Mouse (Mus musculus) thymus, adult 2 months (tissue): Measurements from ENCODE around the gene Hoxa4. TPM values are rescaled to one million over a fixed set of nuclear protein-coding genes. Genes with fewer than 3 reads are reported as not detected.

Experiments used
- DNase-seq: peaks from one replicate; pipeline ENCODE4 v3.0.0; 2021
- H3K27ac ChIP-seq: fragments of 200-500 bp; 2 replicates; pipeline ENCODE4 v1.5.1; 2012; ENCODE audit warnings: low read length, control low read depth; ENCODE audit not compliant: control insufficient read depth, insufficient read depth
- H3K27me3 ChIP-seq: fragments of 200-500 bp; 2 replicates; pipeline ENCODE4 v1.6.1; 2012; ENCODE audit warnings: mild to moderate bottlenecking, low read length, moderate library complexity, mixed read lengths; ENCODE audit not compliant: control insufficient read depth, insufficient read depth
- H3K36me3 ChIP-seq: fragments of 200-500 bp; 2 replicates; pipeline ENCODE4 v1.6.1; 2012; ENCODE audit warnings: mild to moderate bottlenecking, low read length, moderate library complexity; ENCODE audit not compliant: control insufficient read depth, insufficient read depth
- H3K4me1 ChIP-seq: fragments of 200-500 bp; replicated peaks from 2 replicates; pipeline ENCODE4 v1.6.1; 2012; ENCODE audit warnings: low read length; ENCODE audit not compliant: control insufficient read depth, insufficient read depth
- H3K4me3 ChIP-seq: fragments of 200-500 bp; 2 replicates; pipeline ENCODE4 v1.5.1; 2012; ENCODE audit warnings: mild to moderate bottlenecking, low read length, control low read depth, moderate library complexity; ENCODE audit not compliant: control insufficient read depth, insufficient read depth
- CTCF ChIP-seq: fragments of 200-500 bp; IDR thresholded peaks from 2 replicates; pipeline ENCODE4 v1.5.1; 2012; ENCODE audit warnings: mild to moderate bottlenecking, control low read depth, low read length, moderate library complexity, borderline replicate concordance; ENCODE audit not compliant: control insufficient read depth, poor library complexity, insufficient read depth; ENCODE audit errors: extremely low read depth
- POLR2A ChIP-seq: fragments of 200-500 bp; IDR thresholded peaks from 2 replicates; pipeline ENCODE4 v1.6.1; 2012; ENCODE audit warnings: mild to moderate bottlenecking, low read length, control low read depth, moderate library complexity; ENCODE audit not compliant: control insufficient read depth, poor library complexity, insufficient read depth; ENCODE audit errors: extremely low read depth
- WGBS: fragments of 180-500 bp; shearing (Covaris S2); methylation state at CpG from one replicate; pipeline ENCODE4 v1.1.7; 2018; 5-methylcytosine and 5-hydroxymethylcytosine counted together
- polyA plus RNA-seq: library from polyadenylated mRNA; depleted of rRNA; stranded (reverse); fragments of >200 nt; gene quantifications from 2 replicates; pipeline ENCODE4 v1.2.3, GENCODE M21; 2012

Gene Hoxa4
- polyA plus RNA-seq, 1 experiment, result 1.5 TPM

- WGBS, result 71% methylated on average over 12 of the region's 12 CpGs
- TF ChIP-seq CTCF, result no peak
- TF ChIP-seq POLR2A, result no peak
- no peak overlapping the region for H3K27ac ChIP-seq
- no peak overlapping the region for H3K4me3 ChIP-seq
- H3K27me3 ChIP-seq, result peaks cover 13% of the 10 kb centered on the region; the same call in 1 of the 2 replicates
- H3K4me1 ChIP-seq, result peaks cover 18% of the 10 kb centered on the region
- DNase-seq, result no peak
- no peaks in the 10 kb centered on the region for H3K36me3 ChIP-seq
These were observed 18.1 kb upstream of the Hoxa4 start for GRCm38 (mm10) chr6:52209685-52210046.

GRCm38 (mm10) chr6:52208868-52209684, 17.5 kb upstream of the Hoxa4 start:
- Histone ChIP-seq H3K27ac (no peak overlapping the region), H3K27me3 (peaks cover 13% of the 10 kb centered on the region; the same call in 1 of the 2 replicates), H3K4me3 (no peak overlapping the region), H3K4me1 (peaks cover 18% of the 10 kb centered on the region), H3K36me3 (no peaks in the 10 kb centered on the region)
- TF ChIP-seq CTCF (no peak), POLR2A (no peak)
- WGBS, result 31% methylated on average over 18 of the region's 18 CpGs
- no peak for DNase-seq

DNA sequence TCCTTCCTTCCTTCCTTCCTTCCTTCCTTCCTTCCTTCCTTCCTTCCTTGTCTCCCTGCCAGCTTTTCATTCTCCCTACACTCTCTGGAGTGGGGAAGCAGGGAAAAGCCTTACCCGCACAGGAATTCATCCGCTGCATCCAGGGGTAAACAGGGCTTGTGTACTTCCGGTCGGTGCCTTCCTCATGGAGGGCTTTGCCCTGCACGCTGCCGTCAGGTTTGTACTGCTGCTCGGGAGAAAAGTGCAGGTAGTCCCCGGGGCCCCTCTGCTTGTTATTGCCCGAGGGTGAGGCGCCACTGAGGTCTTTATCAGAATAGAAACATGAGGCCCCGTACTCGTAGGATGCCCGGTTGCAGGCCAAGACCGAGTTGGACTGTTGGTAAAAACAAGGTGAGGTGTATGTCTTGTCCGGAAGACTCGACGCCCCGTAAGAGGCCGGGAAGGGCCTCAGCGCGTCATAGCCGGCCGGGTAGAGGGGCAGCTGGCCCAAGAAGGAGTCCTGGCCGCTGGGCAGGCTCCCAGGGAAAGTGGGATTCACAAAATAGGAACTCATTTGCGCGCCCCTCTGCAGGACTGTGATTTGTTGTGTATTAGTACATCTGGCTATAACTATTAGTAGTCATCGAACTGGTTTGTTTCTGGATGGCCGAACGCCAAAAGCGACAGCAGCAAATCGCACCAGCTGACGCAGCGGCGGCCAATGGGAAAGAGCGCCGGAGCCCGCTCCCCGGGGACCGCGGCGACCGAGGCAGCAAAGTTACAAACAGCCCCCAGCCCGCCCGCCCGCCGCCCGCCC, 16.7 kb upstream of the Hoxa4 start, which contains the start of gene Hoxa6:
TSS of gene Hoxa6 (minus strand) at position 651 of the 796 bp plus-strand sequence.
- peaks cover 13% of the 10 kb centered on the region; the same call in 1 of the 2 replicates for H3K27me3 ChIP-seq

DNA sequence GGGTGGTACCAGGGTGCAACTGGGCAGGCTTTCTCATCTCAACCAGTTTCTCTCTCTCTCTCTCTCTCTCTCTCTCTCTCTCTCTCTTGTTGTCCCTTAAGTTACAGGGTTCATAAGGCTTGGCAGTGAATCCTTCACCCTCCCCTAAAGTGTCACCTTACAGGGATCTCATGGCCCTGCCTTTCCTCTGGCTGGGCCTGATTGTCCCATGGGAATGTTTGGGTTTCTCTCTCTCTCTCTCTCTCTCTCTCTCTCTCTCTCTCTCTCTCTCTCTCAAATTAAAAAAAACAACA, 16.1 kb upstream of the Hoxa4 start:
- H3K4me1 ChIP-seq, result peaks cover 13% of the 10 kb centered on the region
- peaks cover 10% of the 10 kb centered on the region; the same call in 1 of the 2 replicates for H3K27me3 ChIP-seq
- DNase-seq, result no peak
- H3K4me3 ChIP-seq, result no peak overlapping the region
- TF ChIP-seq CTCF (no peak), POLR2A (no peak)
- H3K36me3 ChIP-seq, result no peaks in the 10 kb centered on the region
- no peak overlapping the region for H3K27ac ChIP-seq

More for the DNA sequence above, 16.7 kb upstream of the Hoxa4 start, which contains the start of gene Hoxa6:
- H3K36me3 ChIP-seq, result no peaks in the 10 kb centered on the region
- H3K4me3 ChIP-seq, result no peak within 1 kb of the TSS
- H3K27ac ChIP-seq, result no peak within 1 kb of the TSS
- TF ChIP-seq POLR2A, result no peak
- no peak for TF ChIP-seq CTCF
- peaks cover 18% of the 10 kb centered on the region for H3K4me1 ChIP-seq
- 40% methylated on average over 45 of the region's 47 CpGs for WGBS
- DNase-seq, result no peak

DNA sequence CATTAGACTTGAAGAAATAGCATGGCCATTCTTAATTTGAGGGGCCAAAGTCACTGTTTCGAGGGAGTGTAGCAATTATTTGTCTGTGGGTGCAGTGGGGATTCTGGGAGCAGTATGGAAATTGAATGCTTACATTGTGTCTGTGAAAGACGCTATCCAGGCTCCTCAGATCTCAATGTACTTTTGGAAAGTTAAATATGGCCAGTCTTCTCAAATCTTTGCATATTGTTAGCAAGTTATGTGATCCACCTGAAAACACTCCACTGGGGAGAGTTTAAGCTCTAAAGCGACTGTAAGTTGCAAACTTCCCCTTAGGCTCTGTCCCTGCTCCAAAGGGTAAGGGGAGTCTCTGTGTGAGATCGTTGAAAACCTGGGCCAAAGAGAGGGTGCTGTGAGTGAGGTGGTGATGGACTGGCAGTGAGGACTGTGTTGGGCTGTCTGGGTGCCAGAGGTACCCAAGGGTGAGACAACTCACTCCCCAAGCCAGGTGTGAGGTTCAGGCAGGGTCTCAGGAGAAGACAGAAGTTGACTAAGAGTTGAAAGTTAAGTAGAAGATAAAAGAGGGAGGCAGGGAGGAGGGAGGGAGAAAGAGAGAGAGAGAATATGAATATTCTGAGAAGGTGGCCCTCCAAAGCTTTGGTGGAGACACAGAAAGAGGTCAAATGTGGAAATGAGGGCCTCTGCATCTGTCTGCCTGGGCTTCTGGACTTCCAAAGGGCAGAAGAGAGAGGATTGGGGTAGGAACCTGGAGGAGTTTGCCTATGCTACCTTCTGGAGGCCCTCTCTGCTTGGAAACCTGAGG, 15.5 kb upstream of the Hoxa4 start:
- TF ChIP-seq CTCF (no peak), POLR2A (no peak)
- Histone ChIP-seq H3K4me3 (no peak overlapping the region), H3K27ac (no peak overlapping the region), H3K4me1 (peaks cover 8% of the 10 kb centered on the region), H3K36me3 (no peaks in the 10 kb centered on the region), H3K27me3 (peaks cover 6% of the 10 kb centered on the region; the same call in 1 of the 2 replicates)
- no peak for DNase-seq
- WGBS, result 86% methylated on average over 4 of the region's 4 CpGs
